Mouse (Mus musculus) megakaryocyte progenitor cell, adult 5-6 weeks (primary cell): ENCODE measurements around the gene Borcs6. TPM values are rescaled to one million over a fixed set of nuclear protein-coding genes. Genes with fewer than 3 reads are reported as not detected.
"Not testable (repeated sequence)": the region's sequence is repeated elsewhere in the genome, so short reads cannot be mapped to it uniquely, and the experiment has no call there.

ENCODE experiments used
- ATAC-seq: replicated peaks from 2 replicates; pipeline ENCODE4 v1.8.0; 2016; ENCODE audit warnings: mild to moderate bottlenecking, moderate TSS enrichment, inconsistent platforms; ENCODE audit not compliant: poor library complexity
- total RNA-seq, 2 experiments: library from RNA; stranded (forward) in 1 of 2; stranded (reverse) in 1 of 2; fragments of 157-497, 149-512 nt in 1 of 2; fragments of 200-1000 nt in 1 of 2; gene quantifications; 2 replicates each; pipeline versions ENCODE4 v1.2.3 to v1.2.4; 2015 to 2017

Borcs6 gene
- total RNA-seq, 2 experiments from 2014 or later = 6.7 to 7.6 TPM

- ATAC-seq = peak; percentile 80
Measured at GRCm38 (mm10) chr11:69088103-69088855, 28.8 kb downstream of the Borcs6 start, which contains the start of gene Vamp2. Gene Vamp2 (plus strand): TSS chr11:69088490.

- ATAC-seq = peak; percentile 46
Measured at GRCm38 (mm10) chr11:69088856-69089615, 29.5 kb downstream of the Borcs6 start.

GRCm38 (mm10) chr11:69089616-69090290 lies 30.2 kb downstream of the Borcs6 start:
- no peak for ATAC-seq

- no peak for ATAC-seq
Measured at GRCm38 (mm10) chr11:69090367-69090766, 30.9 kb downstream of the Borcs6 start.

GRCm38 (mm10) chr11:69091566-69092385 lies 32.3 kb downstream of the Borcs6 start:
- ATAC-seq = no peak

GRCm38 (mm10) chr11:69092386-69092751 lies 32.9 kb downstream of the Borcs6 start:
- no peak for ATAC-seq

- ATAC-seq = no peak
Measured at GRCm38 (mm10) chr11:69092871-69093270, 33.4 kb downstream of the Borcs6 start.

- not testable (repeated sequence) for ATAC-seq
Measured at GRCm38 (mm10) chr11:69093856-69094255, 34.3 kb downstream of the Borcs6 start.

- peak; percentile 55 for ATAC-seq
Measured at GRCm38 (mm10) chr11:69094697-69095429, 35.3 kb downstream of the Borcs6 start, which contains the start of gene Per1. Gene Per1 (plus strand): TSS chr11:69095217.

GRCm38 (mm10) chr11:69095511-69096231 lies 36.2 kb downstream of the Borcs6 start:
- no peak for ATAC-seq

- ATAC-seq = no peak
Measured at GRCm38 (mm10) chr11:69096360-69096986, 37.0 kb downstream of the Borcs6 start.

GRCm38 (mm10) chr11:69096987-69097900 lies 37.7 kb downstream of the Borcs6 start:
- peak; percentile 44 for ATAC-seq

- ATAC-seq = no peak
Measured at GRCm38 (mm10) chr11:69098039-69098761, 38.7 kb downstream of the Borcs6 start.

GRCm38 (mm10) chr11:69098762-69099091 lies 39.2 kb downstream of the Borcs6 start:
- peak; percentile 40 for ATAC-seq

- ATAC-seq = no peak
Measured at GRCm38 (mm10) chr11:69099177-69099914, 39.8 kb downstream of the Borcs6 start.

GRCm38 (mm10) chr11:69099915-69100345 lies 40.4 kb downstream of the Borcs6 start:
- peak; percentile 37 for ATAC-seq
